Mouse (Mus musculus): ENCODE measurements around the gene Pate3.
"Not testable (repeated sequence)": the region's sequence is repeated elsewhere in the genome, so short reads cannot be mapped to it uniquely, and the experiment has no call there.

- not testable (repeated sequence) for TF ChIP-seq POLR2A (IDR thresholded peaks at IDR 0.05; ENCODE audit: borderline replicate concordance, low read depth, low read length); CTCF (IDR thresholded peaks at IDR 0.05; ENCODE audit: low read depth, low read length)
These were observed 31.2 kb downstream of the Pate3 start for GRCm38 (mm10) chr9:35616784-35617183.
